Mouse (Mus musculus): ENCODE data around the gene Hoxd9.

Hoxd9 gene

GRCm38 (mm10) chr2:74697567-74698121 is at the start of gene Hoxd9:
Gene Hoxd9 (plus strand): TSS chr2:74697727.
- no peak for DNase-seq (ENCODE audit: low read depth)

- DNase-seq (ENCODE audit: low read depth), result no peak
Observed at GRCm38 (mm10) chr2:74652996-74653340, 44.6 kb upstream of the Hoxd9 start.

- no peak for DNase-seq (ENCODE audit: low read depth)
Observed at GRCm38 (mm10) chr2:74653781-74654535, 43.6 kb upstream of the Hoxd9 start.

GRCm38 (mm10) chr2:74654743-74655419 is 42.6 kb upstream of the Hoxd9 start:
- DNase-seq (ENCODE audit: low read depth), result no peak

GRCm38 (mm10) chr2:74655420-74655781 is 42.1 kb upstream of the Hoxd9 start:
- DNase-seq (ENCODE audit: low read depth), result no peak

GRCm38 (mm10) chr2:74655821-74656631 is 41.5 kb upstream of the Hoxd9 start:
- no peak for DNase-seq (ENCODE audit: low read depth)

- DNase-seq (ENCODE audit: low read depth), result no peak
Observed at GRCm38 (mm10) chr2:74656632-74657021, 40.9 kb upstream of the Hoxd9 start.

- DNase-seq (ENCODE audit: low read depth), result no peak
Observed at GRCm38 (mm10) chr2:74657251-74658023, 40.1 kb upstream of the Hoxd9 start.

GRCm38 (mm10) chr2:74658024-74658666 is 39.4 kb upstream of the Hoxd9 start:
- DNase-seq (ENCODE audit: low read depth), result no peak

GRCm38 (mm10) chr2:74658667-74659371 is 38.7 kb upstream of the Hoxd9 start:
- no peak for DNase-seq (ENCODE audit: low read depth)

- DNase-seq (ENCODE audit: low read depth), result no peak
Observed at GRCm38 (mm10) chr2:74659507-74660005, 38.0 kb upstream of the Hoxd9 start, which contains the start of gene Evx2. Gene Evx2 (minus strand): TSS chr2:74659557.

- DNase-seq (ENCODE audit: low read depth), result no peak
Observed at GRCm38 (mm10) chr2:74660421-74661375, 36.8 kb upstream of the Hoxd9 start.

GRCm38 (mm10) chr2:74661685-74662084 is 35.8 kb upstream of the Hoxd9 start:
- DNase-seq (ENCODE audit: low read depth), result peak; percentile 72

GRCm38 (mm10) chr2:74663291-74663925 is 34.1 kb upstream of the Hoxd9 start:
- peak; percentile 76 for DNase-seq (ENCODE audit: low read depth)

GRCm38 (mm10) chr2:74666411-74666810 is 31.1 kb upstream of the Hoxd9 start:
- no peak for DNase-seq (ENCODE audit: low read depth)

- DNase-seq (ENCODE audit: low read depth), result no peak
Observed at GRCm38 (mm10) chr2:74667191-74667841, 30.2 kb upstream of the Hoxd9 start.

- DNase-seq (ENCODE audit: low read depth), result no peak
Observed at GRCm38 (mm10) chr2:74667842-74668357, 29.6 kb upstream of the Hoxd9 start, which contains the start of gene Hoxd13. Gene Hoxd13 (plus strand): TSS chr2:74668310.
